Mouse (Mus musculus): ENCODE data around the gene Lrrk2.
"Not testable (repeated sequence)": the region's sequence is repeated elsewhere in the genome, so short reads cannot be mapped to it uniquely, and the experiment has no call there.

The Lrrk2 gene

DNA sequence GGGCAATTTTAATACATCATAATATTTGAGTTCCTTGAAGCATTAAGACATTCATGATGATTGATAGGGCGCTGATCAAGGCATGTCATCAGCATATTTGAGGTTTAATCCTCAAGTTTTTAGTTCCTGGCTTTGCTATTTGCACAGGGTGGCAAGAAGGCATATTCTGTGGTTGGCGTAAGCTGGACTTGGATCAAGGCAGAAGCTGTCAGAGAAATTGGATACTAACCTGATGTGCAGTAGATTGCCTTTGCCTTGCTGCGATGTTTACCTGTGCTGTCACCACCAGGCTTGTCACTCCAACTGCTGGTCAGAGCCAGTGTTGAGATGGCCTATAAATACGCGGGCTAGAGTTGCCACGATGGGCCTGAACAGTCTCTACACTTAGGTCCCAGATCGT lies 165.0 kb downstream of the Lrrk2 start, which contains the start of gene Smgc:
Smgc (plus strand) TSS at position 301 of the 400 bp plus-strand sequence.
- DNase-seq (ENCODE audit: low read depth), result no peak

GRCm38 (mm10) chr15:91864130-91864529 lies 191.2 kb downstream of the Lrrk2 start:
- not testable (repeated sequence) for DNase-seq (ENCODE audit: low read depth)

Data from naive thymus-derived CD4-positive, alpha-beta T cell, adult 2 months (primary cell).